17 mouse cellular contexts compared by ENCODE assay signal in genomic region chr14:71252136-71252535, GRCm38 (mm10).
"Had no signal": no experiment of that assay in that cellular context is flagged by ENCODE, and none has a peak within 500 bp of the region (broad histone marks: within the 10 kb centered on the region; RNA-seq: fewer than 3 reads in every experiment).

No protein-coding gene starts in this region.

- H3K9ac ChIP-seq: liver, postnatal 0 days; lung, embryonic 15.5 days; midbrain, embryonic 12.5 days; midbrain, embryonic 15.5 days; neural tube, embryonic 12.5 days; stomach, embryonic 15.5 days had no signal

- ATAC-seq: liver, postnatal 0 days; lung, postnatal 0 days; midbrain, embryonic 15.5 days had no signal

- H3K4me2 ChIP-seq: lung, embryonic 15.5 days; midbrain, embryonic 12.5 days; midbrain, embryonic 15.5 days; neural tube, embryonic 12.5 days; stomach, embryonic 15.5 days had no signal

- DNase-seq: liver, postnatal 0 days; lung, adult 2 months; lung, postnatal 14 days; lung, postnatal 36 days; right cerebral cortex, postnatal 14 days; thymus, adult 2 months; thymus, postnatal 25 days; thymus, postnatal 4 days had no signal

- H3K36me3 ChIP-seq: lung, embryonic 15.5 days; midbrain, embryonic 12.5 days; midbrain, embryonic 15.5 days; neural tube, embryonic 12.5 days; stomach, embryonic 15.5 days had no signal

- H3K27ac ChIP-seq: lung, embryonic 15.5 days; macrophage; midbrain, embryonic 12.5 days; midbrain, embryonic 15.5 days; neural tube, embryonic 12.5 days; stomach, embryonic 15.5 days; stomach, postnatal 0 days had no signal

- H3K27me3 ChIP-seq: lung, embryonic 15.5 days; midbrain, embryonic 12.5 days; midbrain, embryonic 15.5 days; neural tube, embryonic 12.5 days; stomach, embryonic 15.5 days had no signal

- H3K4me3 ChIP-seq: lung, embryonic 15.5 days; megakaryocyte, embryonic 14.5 days; midbrain, embryonic 12.5 days; midbrain, embryonic 15.5 days; neural tube, embryonic 12.5 days; stomach, embryonic 15.5 days had no signal

- H3K4me1 ChIP-seq: midbrain, embryonic 12.5 days; stomach, embryonic 15.5 days had no signal

- H3K9me3 ChIP-seq: lung, embryonic 15.5 days; midbrain, embryonic 12.5 days; midbrain, embryonic 15.5 days; neural tube, embryonic 12.5 days; stomach, embryonic 15.5 days had no signal
